Mouse (Mus musculus) right cerebral cortex, adult 2 months (tissue): ENCODE results near the gene Snx5.

Experiments used
- DNase-seq, 2 experiments: peaks; one replicate each; pipeline ENCODE4 v3.0.0; 2021 to 2022; ENCODE audit warnings: low spot score in 2 of 2

Snx5 gene

GRCm38 (mm10) chr2:144270507-144271420, at the start of gene Snx5, which contains the start of gene Mgme1:
TSS of gene Snx5 (minus strand) at chr2:144270906.
TSS of gene Mgme1 (plus strand) at chr2:144270663.
- DNase-seq = peak; percentile 92 to 97

DNA sequence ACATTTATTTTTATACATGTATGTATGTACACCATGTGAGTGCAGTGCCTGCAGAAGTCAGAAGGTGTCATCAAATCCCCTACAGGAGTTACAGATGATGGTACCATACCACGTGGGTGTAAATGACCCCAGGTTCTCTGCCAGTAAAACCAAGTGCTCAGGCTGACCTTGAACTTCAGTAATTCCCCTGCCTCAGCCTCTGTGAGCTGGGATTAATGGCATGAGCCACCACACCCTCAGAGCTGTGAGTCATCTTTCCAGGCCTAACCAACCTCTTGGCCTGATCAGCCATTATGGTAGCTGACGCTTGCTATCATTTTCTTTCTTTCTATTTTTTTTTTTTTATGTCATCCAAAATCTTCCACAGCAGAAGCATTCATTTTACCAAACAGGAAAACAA, 40.7 kb upstream of the Snx5 start:
- no peak for DNase-seq

DNA sequence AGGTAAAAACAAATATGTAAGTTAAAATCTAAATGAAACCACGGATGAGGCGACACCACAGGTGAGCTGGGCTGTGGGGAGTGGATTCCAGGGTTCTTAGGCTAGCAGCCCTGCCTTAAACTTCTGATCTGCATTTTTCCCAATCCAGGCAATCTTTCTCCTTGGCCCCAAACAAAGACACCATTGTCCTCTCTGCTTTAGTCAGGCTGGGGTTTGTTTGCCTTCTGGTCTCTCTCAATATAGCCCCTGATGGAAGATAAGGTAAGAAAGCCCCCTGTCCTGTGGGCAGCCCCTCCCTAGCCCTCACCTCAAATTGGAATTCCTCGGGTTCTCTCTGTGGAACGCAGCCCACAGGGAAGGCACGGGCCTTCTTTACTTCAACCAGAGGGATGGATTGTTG, 39.6 kb upstream of the Snx5 start:
- no peak for DNase-seq

DNA sequence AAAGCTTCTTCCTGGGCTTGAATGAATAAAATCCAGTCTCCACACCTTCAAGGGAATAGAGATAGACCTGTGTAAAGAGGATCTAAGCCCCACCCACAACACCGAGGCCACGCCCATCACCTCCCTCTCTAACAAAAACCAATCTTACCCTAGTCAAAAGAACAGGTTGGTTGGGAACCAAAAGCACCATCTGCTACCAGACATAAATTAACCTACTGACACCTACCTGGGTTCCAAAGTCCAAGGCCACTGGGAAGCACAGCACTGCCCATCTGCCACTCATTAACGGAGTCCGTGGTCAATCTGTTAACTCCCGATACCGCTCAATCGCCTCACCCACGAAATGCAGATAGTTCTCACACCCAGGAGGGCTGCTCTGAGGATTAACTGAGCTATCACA, 37.9 kb upstream of the Snx5 start:
- DNase-seq = no peak

DNA sequence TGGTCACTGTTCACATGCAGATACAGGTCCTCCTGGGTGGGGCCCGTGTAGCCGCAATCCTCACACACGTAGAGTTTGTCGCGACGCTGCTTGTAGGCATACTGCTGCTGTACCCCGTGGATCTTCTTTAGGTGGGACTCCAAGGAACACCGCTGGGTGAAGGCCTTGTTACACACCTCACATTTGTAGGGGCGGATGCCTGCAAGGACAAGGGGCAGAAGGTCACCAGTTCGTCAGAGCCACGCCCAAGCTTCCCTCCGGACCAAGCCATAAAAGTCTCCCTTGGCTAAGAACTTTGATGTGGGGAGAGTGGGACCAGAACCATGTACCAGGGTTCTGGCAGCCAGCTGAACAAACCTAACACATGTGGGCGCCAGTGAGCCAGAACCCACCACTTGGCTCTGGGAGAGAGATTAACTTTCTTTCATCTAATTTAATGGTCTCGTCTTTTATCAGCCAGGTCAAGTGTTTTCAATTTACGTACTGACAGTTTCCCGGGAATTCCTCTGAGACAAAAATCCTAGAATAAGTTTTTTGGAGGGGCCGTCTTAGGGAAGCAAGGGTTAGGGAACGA, 35.1 kb upstream of the Snx5 start:
- no peak for DNase-seq

- DNase-seq = no peak
Observed at GRCm38 (mm10) chr2:144301101-144301500, 30.4 kb upstream of the Snx5 start.

DNA sequence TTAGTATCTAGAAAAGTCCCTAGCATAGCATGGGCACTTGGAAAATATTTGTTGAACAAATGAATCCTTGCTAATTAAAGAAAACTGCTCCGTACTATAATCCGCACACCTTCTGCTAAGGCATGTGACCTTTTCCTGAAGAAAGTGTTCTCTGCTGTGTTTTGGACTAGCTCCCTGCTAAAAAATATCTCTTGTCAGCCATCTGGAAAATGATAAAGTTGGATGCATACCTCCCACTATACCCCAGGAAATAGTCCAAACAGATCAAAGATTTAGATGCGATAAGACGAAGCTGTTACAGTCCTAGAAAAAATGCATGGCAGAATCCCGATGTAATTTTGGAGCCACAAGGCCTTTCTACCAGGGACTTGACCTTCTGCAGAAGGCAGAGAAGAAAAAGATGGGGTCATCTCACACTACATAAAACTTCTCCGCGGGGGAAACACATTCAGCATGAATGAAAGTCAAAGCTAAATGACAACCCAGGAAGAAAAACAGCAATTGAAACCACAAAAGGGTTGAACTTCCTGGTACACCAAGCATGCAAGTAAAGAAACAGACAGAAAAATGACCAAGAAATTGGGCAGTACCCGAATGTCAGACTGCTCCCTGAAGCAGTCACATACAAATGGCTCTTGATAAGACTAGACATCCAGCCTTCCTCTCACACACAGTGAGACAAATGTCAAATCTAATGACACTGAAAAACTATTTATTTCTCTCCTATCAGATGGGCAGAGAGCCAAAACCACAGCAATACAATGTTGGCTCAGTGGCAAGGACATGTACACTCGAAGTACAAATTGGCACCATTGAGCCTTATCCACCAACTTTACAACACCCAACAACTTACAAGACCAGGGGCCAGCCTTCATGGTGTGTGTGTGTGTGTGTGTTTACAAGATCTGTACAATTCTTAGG, 29.3 kb upstream of the Snx5 start:
- peak in 1 of 2 experiments; percentile 14 for DNase-seq

DNA sequence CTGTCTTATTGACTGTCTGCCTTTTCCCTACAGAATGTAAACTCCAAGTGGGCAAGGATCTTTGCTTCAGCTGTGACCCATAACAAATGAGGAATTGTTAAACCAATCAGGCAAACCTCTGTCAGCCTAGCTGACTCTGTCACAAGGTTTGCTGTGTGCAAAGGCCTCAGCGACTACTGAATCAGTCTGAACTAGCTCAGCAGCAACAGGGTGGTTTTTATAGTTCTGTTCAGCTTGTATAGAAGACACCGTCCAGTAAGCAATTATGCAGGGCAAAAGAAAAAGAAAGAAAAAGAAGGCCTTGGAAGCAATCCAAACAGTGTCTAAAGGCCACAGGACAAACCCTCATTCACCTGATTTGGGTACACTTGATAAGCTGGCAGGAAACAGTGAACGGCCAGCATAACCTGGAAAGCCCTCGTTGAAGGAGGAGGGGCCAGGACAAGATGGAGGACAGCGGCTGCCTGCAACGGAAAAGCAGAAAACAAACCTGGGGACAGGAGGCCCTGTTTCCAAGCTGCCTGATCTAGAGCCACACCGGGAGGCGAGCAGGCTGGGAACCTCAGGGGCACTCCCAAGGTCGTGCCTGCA, 24.5 kb upstream of the Snx5 start:
- no peak for DNase-seq

DNA sequence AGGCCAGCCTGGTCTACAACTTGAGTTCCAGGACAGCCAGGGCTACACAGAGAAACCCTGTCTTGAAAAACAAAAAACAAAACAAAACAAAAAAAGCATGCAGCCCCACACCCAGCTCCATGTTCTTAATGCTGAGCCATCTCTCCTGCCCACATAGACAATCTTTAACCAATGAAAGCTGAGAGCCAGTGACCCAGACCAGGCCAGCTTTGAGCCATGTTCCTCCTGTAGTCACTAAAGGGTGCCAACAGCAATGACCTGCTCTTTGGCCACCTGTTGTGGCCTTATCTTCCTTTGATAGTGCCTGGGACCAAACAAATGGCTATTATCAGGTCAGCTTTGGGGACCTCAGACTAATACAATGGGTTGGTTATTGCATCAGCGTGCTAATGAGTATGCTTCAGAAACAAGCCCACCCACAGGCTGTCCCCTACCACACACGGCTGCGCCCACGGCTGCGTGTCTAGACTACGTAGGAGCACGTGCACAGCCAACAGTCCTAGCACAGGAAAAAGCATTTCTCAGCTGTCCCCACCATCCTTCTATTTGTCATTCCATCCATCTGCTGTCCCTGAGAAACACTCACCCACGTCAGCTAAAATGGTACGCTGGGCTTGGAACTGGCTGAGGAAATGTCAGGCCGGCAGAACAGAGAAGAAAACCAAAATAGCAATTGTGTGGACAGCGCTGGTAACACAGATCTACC, 21.0 kb upstream of the Snx5 start:
- DNase-seq = peak; percentile 79

DNA sequence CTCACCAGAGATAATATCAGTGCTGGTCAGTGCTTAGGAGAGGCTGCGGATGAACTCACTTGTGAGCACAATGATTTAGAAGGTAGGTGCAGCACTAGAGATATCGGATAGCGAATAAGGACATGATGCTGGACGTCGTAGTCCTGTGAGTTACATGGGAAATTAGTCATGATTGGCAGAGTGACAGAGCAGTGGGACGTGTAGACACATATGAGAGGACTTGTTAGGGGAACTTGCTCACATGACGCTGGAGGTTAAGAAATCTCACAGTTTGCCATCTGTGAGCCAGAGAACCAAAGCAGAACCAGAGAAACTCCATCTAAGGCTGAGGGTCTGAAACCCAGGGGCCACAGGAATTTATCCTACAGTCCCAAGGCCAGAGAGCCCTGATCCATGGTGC, 19.6 kb upstream of the Snx5 start:
- no peak for DNase-seq

GRCm38 (mm10) chr2:144281417-144281816, 10.7 kb upstream of the Snx5 start:
- no peak for DNase-seq

DNA sequence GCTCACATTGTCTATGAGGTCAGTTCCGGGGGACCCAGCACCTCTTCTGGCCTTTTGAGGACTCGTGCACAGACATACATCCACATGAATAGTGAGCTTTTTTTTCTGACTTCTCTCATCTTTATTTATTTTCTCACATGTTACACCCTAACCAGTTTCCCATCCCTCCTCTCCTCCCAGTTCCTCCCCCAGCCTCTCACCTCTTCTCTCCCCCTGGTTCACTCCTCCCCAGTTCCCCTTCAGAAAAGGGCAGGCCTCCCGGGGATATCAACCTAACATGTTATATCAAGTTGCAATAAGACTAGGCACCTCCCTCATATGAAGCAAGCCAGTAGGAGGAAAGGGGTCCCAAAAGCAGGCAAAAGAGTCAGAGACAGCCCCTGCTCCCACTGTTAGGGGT, 9.9 kb upstream of the Snx5 start:
- DNase-seq = no peak

DNA sequence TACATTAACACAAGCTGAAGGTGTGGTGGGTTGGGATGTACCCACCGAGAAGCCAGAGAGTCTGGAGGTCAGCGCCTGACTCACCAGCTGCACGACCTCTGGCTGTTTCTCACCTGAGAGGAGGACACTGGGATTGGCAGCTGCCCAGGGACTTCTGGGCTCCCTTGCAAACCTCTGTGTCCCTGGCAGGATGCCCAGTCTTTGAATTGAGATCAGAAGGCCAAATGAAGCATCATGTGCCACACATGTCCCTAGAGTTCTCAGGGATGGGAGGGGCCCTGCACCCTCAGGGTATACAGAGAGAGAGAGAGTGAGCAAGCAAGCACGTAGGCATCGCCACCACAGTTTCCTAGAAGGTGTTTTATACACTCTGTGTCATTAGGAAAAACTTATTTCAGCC, 9.0 kb upstream of the Snx5 start:
- no peak for DNase-seq

- DNase-seq = no peak
Observed at GRCm38 (mm10) chr2:144276885-144277284, 6.2 kb upstream of the Snx5 start.

- no peak for DNase-seq
Observed at GRCm38 (mm10) chr2:144274741-144275140, 4.0 kb upstream of the Snx5 start.

DNA sequence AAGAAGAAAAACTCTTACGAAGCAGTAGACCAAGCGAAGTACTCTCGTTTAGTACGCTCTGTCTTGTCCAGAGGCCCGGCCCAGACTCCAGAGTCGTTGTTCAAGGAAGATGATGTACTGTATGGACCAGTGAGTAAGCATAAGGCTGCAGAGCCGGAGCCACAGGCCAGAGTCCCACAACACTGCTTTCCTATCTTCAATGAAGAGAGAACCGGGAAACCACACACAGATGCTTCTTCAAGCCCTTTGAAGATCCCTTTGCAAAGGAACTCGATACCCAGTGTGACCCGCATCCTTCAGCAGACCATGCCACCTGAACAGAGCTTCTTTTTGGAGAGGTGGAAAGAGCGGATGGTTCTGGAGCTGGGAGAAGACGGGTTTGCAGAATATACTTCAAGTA, 1.4 kb upstream of the Snx5 start:
- no peak for DNase-seq

- DNase-seq = no peak
Observed at GRCm38 (mm10) chr2:144269679-144270475, 829 bp downstream of the Snx5 start.

DNA sequence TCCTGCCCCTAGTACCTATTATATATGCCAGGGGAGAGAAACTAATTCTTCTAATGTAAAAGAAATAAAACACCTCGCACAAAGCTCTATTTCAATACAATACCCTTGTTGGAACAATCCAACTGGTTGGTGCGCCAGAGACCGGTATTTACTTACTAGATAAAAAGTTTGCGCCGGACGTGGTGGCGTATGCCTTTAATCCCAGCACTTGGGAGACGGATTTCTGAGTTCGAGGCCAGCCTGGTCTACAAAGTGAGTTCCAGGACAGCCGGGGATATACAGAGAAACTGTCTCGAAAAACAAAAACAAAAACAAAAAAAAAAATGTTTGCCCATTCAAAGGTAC, 1.4 kb downstream of the Snx5 start:
- DNase-seq = no peak

DNA sequence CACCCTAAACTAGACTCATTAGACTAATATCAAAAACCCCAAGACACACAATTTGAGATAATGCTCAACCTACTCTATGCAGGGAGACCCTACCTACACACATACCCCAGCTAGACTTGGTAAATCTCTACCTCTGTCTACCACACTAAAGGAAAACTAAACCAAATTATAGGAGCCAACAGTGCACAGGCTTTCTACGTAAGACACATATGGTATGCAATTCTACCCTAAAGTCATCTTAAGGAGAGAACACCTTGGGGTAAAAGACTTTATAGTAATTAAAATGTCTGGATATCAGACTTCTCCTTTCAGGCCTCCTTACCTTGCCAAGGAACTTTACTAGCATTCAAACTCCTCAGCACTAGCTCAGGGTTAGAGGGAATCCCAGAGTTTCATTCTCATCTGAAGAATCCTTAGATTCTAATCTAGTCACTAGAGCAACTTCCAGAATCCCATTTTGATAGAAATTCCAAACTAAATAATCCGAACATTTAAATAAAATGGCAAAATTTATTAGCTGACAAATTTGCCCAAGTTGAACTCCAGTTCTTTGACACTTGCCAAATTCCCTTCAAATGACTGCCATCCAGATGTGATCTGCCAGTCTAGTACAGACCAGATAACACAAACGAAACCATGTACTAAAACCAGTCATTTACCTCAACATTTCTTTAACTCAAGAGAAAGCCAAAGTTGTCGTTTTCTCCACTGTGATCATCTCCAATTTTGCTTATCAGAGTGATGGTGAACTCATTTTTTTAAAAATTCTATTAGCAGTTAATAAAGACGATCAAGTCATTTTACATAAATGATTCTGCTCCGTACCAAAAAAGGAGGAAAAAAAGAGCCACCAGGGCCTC, 2.0 kb downstream of the Snx5 start:
- no peak for DNase-seq

DNA sequence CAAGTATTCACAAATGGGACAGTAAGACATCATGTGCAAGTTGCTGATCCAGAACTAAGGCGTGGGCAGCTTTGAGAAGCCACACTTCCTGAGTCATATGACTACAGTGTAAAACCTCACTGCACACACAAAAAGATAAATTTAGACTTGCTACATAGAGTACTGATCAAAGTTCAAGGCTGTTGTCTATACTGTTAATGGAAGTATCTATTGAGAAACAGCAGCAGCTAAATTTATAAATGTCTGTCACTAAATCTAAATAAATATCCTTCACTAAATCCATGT, 3.0 kb downstream of the Snx5 start:
- no peak for DNase-seq
